Mouse (Mus musculus) urinary bladder, postnatal 36 days (tissue): ENCODE data around the gene Ntpcr.
A peak's percentile ranks its signal among the peaks of the same experiment; 100 is the strongest.

Experiments
- DNase-seq, 2 experiments: peaks; one replicate each; pipeline ENCODE4 v3.0.0; 2022; ENCODE audit warnings: low spot score in 2 of 2, mixed read lengths in 1 of 2

The Ntpcr gene

DNA sequence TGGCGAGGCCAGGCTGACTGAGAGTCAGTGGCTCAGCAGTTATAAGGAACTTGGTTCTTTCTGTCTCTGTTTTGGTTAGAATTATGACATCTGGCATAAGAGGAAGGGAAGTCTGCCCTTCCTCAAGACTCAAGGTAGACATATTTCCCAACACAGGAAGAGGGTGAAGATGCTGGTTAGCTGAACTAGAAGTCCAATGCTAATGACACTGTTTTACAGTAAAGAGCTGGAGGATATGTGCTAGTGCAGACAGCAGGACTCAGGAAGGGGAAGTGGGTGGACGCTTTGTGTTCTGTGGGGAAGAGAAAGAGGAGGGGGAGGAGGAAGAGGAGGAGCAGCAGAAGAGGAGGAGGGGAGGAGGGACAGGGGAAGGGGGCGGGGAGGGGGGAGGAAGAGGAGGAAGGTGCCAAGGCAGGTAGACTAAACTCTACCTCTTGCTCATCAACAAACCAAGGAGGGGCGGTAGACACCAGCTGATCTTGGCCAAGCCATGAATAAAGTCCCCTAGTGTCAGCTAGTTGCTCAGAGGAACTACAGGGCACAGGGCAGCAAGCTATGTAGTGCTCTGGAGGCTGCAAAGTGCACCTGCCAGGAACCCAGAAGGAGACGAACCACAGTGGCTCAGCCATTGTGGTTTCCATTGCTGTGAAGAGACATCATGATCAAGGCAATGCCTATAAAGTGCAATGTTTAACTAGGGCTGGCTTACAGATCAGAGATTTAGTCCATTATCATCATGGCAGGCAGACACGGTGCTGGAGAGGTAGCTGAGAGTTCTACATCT, 4.5 kb upstream of the Ntpcr start:
- no peak for DNase-seq

- no peak for DNase-seq
Measured at GRCm38 (mm10) chr8:125726143-125726542, 3.6 kb upstream of the Ntpcr start.

GRCm38 (mm10) chr8:125726986-125727385, 2.8 kb upstream of the Ntpcr start:
- no peak for DNase-seq

GRCm38 (mm10) chr8:125727797-125728196, 2.0 kb upstream of the Ntpcr start:
- DNase-seq = no peak

GRCm38 (mm10) chr8:125733964-125734956, 4.5 kb downstream of the Ntpcr start:
- peak; percentile 83 to 86 for DNase-seq

DNA sequence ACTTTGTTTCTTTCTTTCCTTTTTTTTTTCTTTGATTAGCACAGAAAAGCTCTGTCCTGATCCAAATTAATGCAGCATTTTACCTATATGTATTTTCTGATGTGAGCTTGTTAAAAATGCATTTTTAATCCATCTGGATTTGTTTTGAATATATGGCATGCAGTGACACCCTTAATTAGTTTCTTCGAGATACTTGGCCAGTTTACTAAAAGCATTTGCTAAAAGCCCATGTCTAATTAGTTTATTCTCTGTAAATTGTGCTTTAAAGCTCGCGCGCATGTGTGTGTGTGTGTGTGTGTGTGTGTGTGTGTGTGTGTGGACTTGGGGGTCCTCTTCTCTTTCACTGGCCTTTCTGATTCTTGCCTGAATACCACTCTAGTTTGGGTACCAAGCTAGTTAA, 9.2 kb downstream of the Ntpcr start:
- no peak for DNase-seq

DNA sequence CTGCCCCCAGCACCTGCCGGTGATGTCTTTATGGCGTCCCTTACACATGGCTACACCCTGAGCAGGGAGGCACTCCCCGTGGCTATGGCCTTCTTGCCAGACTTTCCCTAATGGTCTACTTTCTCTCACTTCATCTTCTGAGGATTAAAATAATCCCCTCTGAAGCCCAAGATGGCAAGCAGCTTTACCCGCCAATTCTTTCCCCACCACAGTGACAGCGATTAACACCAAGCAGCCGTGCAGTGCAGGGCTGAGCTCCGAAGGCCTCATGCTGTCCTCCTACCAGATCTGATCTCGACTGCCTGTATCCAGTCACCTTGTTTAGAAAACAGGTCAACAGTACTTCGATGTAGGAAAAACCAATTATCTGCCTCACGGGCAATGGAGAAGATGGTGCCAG, 10.9 kb downstream of the Ntpcr start:
- no peak for DNase-seq

DNA sequence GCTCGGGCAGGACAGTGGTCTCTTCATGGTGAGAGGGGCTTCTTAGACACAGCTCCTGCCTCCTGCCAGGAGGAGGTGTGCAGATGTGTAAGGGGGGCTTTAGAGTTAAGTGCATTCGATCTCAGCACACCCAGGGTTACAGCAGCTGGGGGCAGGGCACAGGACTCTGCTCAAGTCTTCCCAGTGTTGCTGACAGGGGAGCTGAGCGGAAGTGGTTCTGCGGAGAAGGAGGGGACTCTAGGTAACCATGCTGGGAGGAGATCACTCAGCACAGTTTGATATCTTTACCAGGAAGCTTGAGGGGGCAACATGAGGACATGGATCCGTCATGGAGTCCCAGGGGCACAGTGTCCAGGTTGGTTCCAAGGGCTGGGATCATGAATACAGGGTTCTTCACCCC, 11.6 kb downstream of the Ntpcr start:
- no peak for DNase-seq

- no peak for DNase-seq
Measured at GRCm38 (mm10) chr8:125741855-125742254, 12.1 kb downstream of the Ntpcr start.

GRCm38 (mm10) chr8:125742406-125742805, 12.6 kb downstream of the Ntpcr start:
- no peak for DNase-seq

DNA sequence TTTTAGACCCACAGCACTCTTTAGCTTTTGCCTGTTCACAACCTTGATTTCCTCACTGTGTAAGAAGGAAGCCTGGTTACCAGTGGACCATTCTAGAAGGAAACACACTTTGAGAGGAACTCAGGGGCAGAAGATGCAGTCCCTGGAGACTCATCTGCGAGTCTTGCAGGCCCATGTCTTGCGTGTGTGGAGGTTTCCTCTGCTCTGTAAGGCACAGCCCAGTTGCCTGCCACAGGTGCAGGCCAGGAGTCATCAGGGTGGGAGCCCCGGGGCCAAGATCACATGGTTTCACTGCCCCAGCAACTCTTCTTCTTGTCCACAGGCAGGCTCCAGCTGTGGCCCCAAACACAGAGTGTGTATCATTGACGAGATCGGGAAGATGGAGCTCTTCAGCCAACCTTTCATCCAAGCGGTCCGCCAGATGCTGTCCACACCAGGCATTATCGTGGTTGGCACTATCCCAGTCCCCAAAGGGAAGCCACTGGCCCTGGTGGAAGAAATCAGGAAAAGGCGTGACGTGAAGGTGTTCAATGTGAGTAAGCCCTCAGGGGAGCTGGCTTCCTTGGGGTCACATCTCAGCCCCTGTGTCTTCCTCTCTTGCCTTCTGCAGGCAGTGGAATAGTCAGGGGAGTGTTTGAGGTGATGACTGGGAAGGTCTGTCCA, 15.3 kb downstream of the Ntpcr start:
- no peak for DNase-seq

DNA sequence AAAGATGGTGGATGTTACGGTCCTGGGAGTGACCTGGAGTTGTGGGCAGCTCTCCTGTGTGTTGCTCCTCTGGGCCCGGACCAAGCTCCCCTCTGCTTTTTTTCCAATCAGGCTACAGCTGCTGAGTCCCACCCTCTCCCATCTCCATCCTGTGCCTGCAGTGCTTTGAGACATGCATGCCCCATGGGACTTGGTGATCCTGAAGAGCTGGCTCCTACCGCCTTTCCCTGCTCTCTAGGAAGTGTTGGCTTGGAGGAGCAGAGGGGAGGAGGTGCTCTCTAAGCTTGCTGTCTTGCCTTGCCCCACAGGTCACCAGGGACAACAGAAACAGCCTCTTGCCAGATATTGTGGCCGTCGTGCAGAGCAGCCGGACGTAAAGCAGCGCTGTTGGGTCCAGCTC, 17.6 kb downstream of the Ntpcr start:
- DNase-seq = no peak

GRCm38 (mm10) chr8:125750846-125751245, 21.1 kb downstream of the Ntpcr start:
- no peak for DNase-seq

- DNase-seq = no peak
Measured at GRCm38 (mm10) chr8:125755896-125756295, 26.1 kb downstream of the Ntpcr start.

- no peak for DNase-seq
Measured at GRCm38 (mm10) chr8:125756391-125757105, 26.8 kb downstream of the Ntpcr start.

GRCm38 (mm10) chr8:125757106-125757496, 27.3 kb downstream of the Ntpcr start:
- DNase-seq = no peak

- DNase-seq = no peak
Measured at GRCm38 (mm10) chr8:125759022-125759421, 29.3 kb downstream of the Ntpcr start.

DNA sequence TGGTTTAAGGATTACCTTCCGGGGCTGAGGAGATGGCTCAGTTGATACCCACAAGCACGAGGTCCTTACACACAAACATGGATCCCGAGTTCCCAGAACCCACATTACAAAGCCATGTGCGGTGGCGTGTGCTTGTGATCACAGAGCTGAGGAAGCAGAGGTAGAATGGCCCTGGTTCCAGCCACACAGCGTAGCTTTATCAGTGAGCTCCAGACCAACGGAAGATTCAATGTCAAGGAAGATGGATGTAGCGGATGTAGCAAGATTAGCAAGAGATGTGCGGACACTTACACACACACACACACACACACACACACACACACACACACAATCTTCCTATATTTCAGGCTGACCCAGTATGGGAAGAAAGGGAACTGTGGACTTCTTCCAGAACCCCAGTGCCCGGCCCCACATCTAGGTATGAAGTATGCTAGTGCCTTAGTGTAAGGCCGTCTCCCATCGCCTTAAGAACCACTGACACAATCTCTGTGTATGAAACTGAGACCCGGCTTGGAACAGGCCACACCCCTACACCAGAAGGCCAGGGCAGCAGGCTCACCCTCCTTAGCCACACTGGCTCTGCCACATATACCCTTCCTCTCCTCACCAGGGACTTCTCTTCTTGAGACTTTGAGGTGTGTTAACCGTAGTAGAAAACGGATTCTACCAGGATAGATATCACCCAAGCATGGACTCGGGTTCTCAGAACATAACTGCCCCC, 33.5 kb downstream of the Ntpcr start:
- DNase-seq = no peak

DNA sequence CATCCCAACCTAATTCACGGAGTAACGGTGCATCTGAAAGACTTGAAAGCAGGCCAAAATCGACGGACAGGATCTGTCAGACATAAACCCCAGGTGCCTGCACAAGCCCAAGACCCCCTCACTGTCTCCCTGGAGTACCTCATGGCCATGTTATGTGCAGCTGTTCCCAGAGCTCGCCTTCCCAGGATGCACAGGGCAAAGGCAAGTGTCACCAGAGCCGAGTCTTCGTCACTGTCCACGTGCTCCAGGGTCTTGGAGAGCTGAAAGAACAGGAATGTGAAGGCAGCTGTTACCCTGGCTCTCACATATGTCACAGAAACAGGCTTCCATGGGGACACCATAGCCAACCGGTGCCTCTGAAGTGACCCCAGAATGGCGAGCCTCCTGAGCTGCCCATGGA, 38.3 kb downstream of the Ntpcr start:
- DNase-seq = no peak

DNA sequence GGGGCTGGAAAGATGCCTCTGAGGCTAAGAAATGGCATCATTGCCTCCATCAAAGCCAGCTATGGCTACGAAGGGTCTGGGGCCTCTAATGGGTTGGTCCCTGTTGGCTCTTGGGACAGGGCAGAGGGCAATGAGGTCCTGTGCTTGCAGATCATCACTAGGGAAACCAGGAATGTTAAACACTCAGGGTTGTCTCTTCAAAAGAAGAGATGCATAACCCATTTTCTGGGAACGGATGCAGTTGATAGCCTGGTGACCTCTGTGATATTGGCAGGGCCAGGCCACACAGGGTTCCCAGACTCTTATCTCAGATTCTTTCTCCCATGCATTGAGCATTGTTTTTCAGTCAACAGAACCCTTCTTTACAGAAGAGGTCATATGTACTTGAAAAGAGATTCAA, 42.5 kb downstream of the Ntpcr start:
- no peak for DNase-seq

GRCm38 (mm10) chr8:125773281-125773803, 43.6 kb downstream of the Ntpcr start:
- no peak for DNase-seq
